Mouse (Mus musculus) heart, adult 10 weeks (tissue): ENCODE data around the gene Hacd2. TPM values are rescaled to one million over a fixed set of nuclear protein-coding genes. Genes with fewer than 3 reads are reported as not detected.

Source experiments
- polyA plus RNA-seq: library from polyadenylated mRNA; stranded (reverse); fragments of 350-450 nt; fragmentation: Illumina TruSeq; extraction: RNeasy Lipid Tissue Mini Kit (QIAGEN cat#74804); gene quantifications from one replicate; pipeline ENCODE4 v1.2.3, GENCODE M21; 2014; ENCODE audit warnings: low read depth, low replicate concordance

The Hacd2 gene
- polyA plus RNA-seq = 9.0 TPM

GRCm38 (mm10) chr16:35022242-35023137, at the start of gene Hacd2:
Gene Hacd2 (plus strand): TSS chr16:35022428.

GRCm38 (mm10) chr16:35154641-35155390, 132.6 kb downstream of the Hacd2 start, which contains the start of gene Adcy5:
Gene Adcy5 (plus strand): TSS chr16:35154877.

Other genes with a start within 250 kb of the Hacd2 start
- gene Adcy5, start 132.4 kb downstream of the Hacd2 start, polyA plus RNA-seq = 33.4 TPM